Comparison of ENCODE assay signal across 25 mouse cellular contexts in genomic region chr15:92555012-92555574, GRCm38 (mm10).
A peak's percentile ranks its signal among the peaks of the same experiment; 100 is the strongest.
DNase-seq lines count a peak whose midpoint lies in the region; TF ChIP-seq lines count a peak whose summit lies in the region.
"Had no signal": no experiment of that assay in that cellular context is flagged by ENCODE, and none has a peak within 500 bp of the region (broad histone marks: within the 10 kb centered on the region; RNA-seq: fewer than 3 reads in every experiment).

No protein-coding gene starts in this region.

- no peaks in the 10 kb centered on the region for H3K27me3 ChIP-seq in ES-Bruce4 (ENCODE audit: control insufficient read depth, insufficient read depth, low read length, poor library complexity, severe bottlenecking)
- H3K27me3 ChIP-seq: embryonic facial prominence, embryonic 13.5 days; heart, embryonic 13.5 days; hindbrain, embryonic 15.5 days; limb, embryonic 12.5 days; midbrain, embryonic 13.5 days had no signal

- peak; percentile 23 for TF ChIP-seq CTCF in layer of hippocampus, adult 2 months (conservative IDR thresholded peaks at IDR 0.05)
- TF ChIP-seq CTCF in ES-Bruce4 (IDR thresholded peaks at IDR 0.05; ENCODE audit: low read depth, low read length), result peak; percentile 16

- H3K36me3 ChIP-seq in ES-Bruce4 (ENCODE audit: control insufficient read depth, insufficient read depth, low read length, poor library complexity, severe bottlenecking), result no peaks in the 10 kb centered on the region
- H3K36me3 ChIP-seq: embryonic facial prominence, embryonic 13.5 days; G1E; heart, embryonic 13.5 days; hindbrain, embryonic 15.5 days; limb, embryonic 12.5 days; midbrain, embryonic 13.5 days had no signal

- no peak overlapping the region for H3K9ac ChIP-seq in ES-Bruce4 (ENCODE audit: low read depth, poor library complexity, severe bottlenecking)
- H3K9ac ChIP-seq: embryonic facial prominence, embryonic 13.5 days; forebrain, postnatal 0 days; heart, embryonic 13.5 days; hindbrain, embryonic 15.5 days; limb, embryonic 12.5 days; liver, embryonic 14.5 days; midbrain, embryonic 13.5 days had no signal

- peak; percentile 15 for DNase-seq in embryo, embryonic 10 days (ENCODE audit: low spot score)
- no peak for DNase-seq in embryo, embryonic 9.5 days (ENCODE audit: extremely low spot score)
- DNase-seq in layer of hippocampus, adult 2 months (ENCODE audit: low spot score in 2 of 2), result no peak
- DNase-seq in layer of hippocampus, postnatal 25 days (ENCODE audit: extremely low spot score in 1 of 2, low spot score in 1 of 2), result no peak
- DNase-seq in embryo, embryonic 10.5 days (ENCODE audit: low spot score), result peak; percentile 6
- DNase-seq in gastrocnemius, postnatal 14 days, result no peak
- DNase-seq in layer of hippocampus, adult 18-20 months (ENCODE audit: low spot score in 2 of 2), result no peak
- DNase-seq: adrenal gland, postnatal 25 days; cerebellum, adult 18-20 months; cerebellum, postnatal 25 days; forebrain, postnatal 0 days; heart, adult 11 months; heart, postnatal 36 days; kidney, adult 11 months; kidney, postnatal 14 days; spleen, adult 18-20 months had no signal

- no peak for TF ChIP-seq POLR2A in ES-Bruce4 (IDR thresholded peaks at IDR 0.05; ENCODE audit: insufficient read depth, low read length)

- H3K4me1 ChIP-seq in ES-Bruce4 (ENCODE audit: control insufficient read depth, insufficient read depth, low read length), result peaks cover 2% of the 10 kb centered on the region
- H3K4me1 ChIP-seq: heart, embryonic 13.5 days; hindbrain, embryonic 15.5 days; midbrain, embryonic 13.5 days had no signal

- H3K9me3 ChIP-seq in ES-Bruce4 (replicated peaks; ENCODE audit: control insufficient read depth, insufficient read depth, low read length, poor library complexity, severe bottlenecking), result no peaks in the 10 kb centered on the region
- H3K9me3 ChIP-seq: embryonic facial prominence, embryonic 13.5 days; heart, embryonic 13.5 days; hindbrain, embryonic 15.5 days; limb, embryonic 12.5 days; midbrain, embryonic 13.5 days had no signal

- no peak overlapping the region for H3K4me3 ChIP-seq in layer of hippocampus, adult 2 months
- no peak overlapping the region for H3K4me3 ChIP-seq in ES-Bruce4 (ENCODE audit: low read depth, low read length)
- H3K4me3 ChIP-seq: embryonic facial prominence, embryonic 13.5 days; heart, embryonic 13.5 days; hindbrain, embryonic 15.5 days; limb, embryonic 12.5 days; midbrain, embryonic 13.5 days; myocyte had no signal

- H3K27ac ChIP-seq in layer of hippocampus, adult 2 months, result no peak overlapping the region
- H3K27ac ChIP-seq in ES-Bruce4 (ENCODE audit: insufficient read depth, low read length), result no peak overlapping the region
- H3K27ac ChIP-seq: embryonic facial prominence, embryonic 13.5 days; heart, embryonic 13.5 days; hindbrain, embryonic 15.5 days; limb, embryonic 12.5 days; liver, embryonic 14.5 days; midbrain, embryonic 13.5 days had no signal

- intact Hi-C loops in gastrocnemius, postnatal 14 days (cut with DNase I; ENCODE audit: low total_unique reads), result no loop called here

- TF ChIP-seq EP300 in ES-Bruce4 (IDR thresholded peaks at IDR 0.05; ENCODE audit: insufficient read depth, low read depth, low read length), result no peak

Comparison
In these comparisons a context has a peak if more than half of its experiments do, and no peak if none do; other contexts are left out.
1. DNase-seq: peak in embryo, embryonic 10 days (single experiment) and embryo, embryonic 10.5 days (single experiment); none in embryo, embryonic 9.5 days (single experiment), layer of hippocampus, adult 2 months (0 of 2), layer of hippocampus, postnatal 25 days (0 of 2), gastrocnemius, postnatal 14 days (single experiment) and layer of hippocampus, adult 18-20 months (0 of 2).